Mouse (Mus musculus) stomach, embryonic 15.5 days (tissue): ENCODE data around the gene Soat1. TPM values are rescaled to one million over a fixed set of nuclear protein-coding genes. Genes with fewer than 3 reads are reported as not detected.
"Not testable (repeated sequence)": the region's sequence is repeated elsewhere in the genome, so short reads cannot be mapped to it uniquely, and the experiment has no call there.

Experiments
- ATAC-seq: fragments of 200-750 bp; cut with Nextera tagmentation; 2 replicates; pipeline ENCODE4 v1.8.0; 2017; ENCODE audit warnings: low read depth, moderate number of reproducible peaks, moderate TSS enrichment; ENCODE audit not compliant: insufficient read depth, low FRiP score
- H3K27ac ChIP-seq: fragments of 300-500 bp; sonication (generic); 2 replicates; pipeline ENCODE4 v1.5.1; 2015; ENCODE audit warnings: mild to moderate bottlenecking, inconsistent platforms
- H3K27me3 ChIP-seq: fragments of 300-500 bp; sonication (generic); replicated peaks from 2 replicates; pipeline ENCODE4 v1.6.1; 2015; ENCODE audit warnings: inconsistent platforms
- H3K36me3 ChIP-seq: fragments of 300-500 bp; sonication (generic); 2 replicates; pipeline ENCODE4 v1.6.1; 2015; ENCODE audit warnings: inconsistent platforms
- H3K4me1 ChIP-seq: fragments of 300-500 bp; sonication (generic); 2 replicates; pipeline ENCODE4 v1.6.1; 2015; ENCODE audit warnings: inconsistent platforms
- H3K4me2 ChIP-seq: fragments of 300-500 bp; sonication (generic); 2 replicates; pipeline ENCODE4 v1.6.1; 2015; ENCODE audit warnings: mild to moderate bottlenecking, inconsistent platforms
- H3K4me3 ChIP-seq: fragments of 300-500 bp; sonication (generic); replicated peaks from 2 replicates; pipeline ENCODE4 v1.5.1; 2015; ENCODE audit warnings: inconsistent platforms
- H3K9ac ChIP-seq: fragments of 300-500 bp; sonication (generic); 2 replicates; pipeline ENCODE4 v1.6.1; 2015; ENCODE audit warnings: inconsistent platforms
- H3K9me3 ChIP-seq: fragments of 300-500 bp; sonication (generic); 2 replicates; pipeline ENCODE4 v1.6.1; 2016; ENCODE audit warnings: inconsistent platforms
- WGBS: fragments of 180-500 bp; shearing (Covaris S2); methylation state at CpG from one replicate; pipeline ENCODE4 v1.1.7; 2015; 5-methylcytosine and 5-hydroxymethylcytosine counted together
- polyA plus RNA-seq: library from polyadenylated mRNA; unstranded; fragments of >200 nt; fragmentation: Nextera tagmentation; extraction: Ambion mirVana; gene quantifications from 2 replicates; pipeline ENCODE4 v1.2.1, GENCODE M21; 2015

The Soat1 gene
- polyA plus RNA-seq = 51.5 and 52.8 TPM in 2 replicates

DNA sequence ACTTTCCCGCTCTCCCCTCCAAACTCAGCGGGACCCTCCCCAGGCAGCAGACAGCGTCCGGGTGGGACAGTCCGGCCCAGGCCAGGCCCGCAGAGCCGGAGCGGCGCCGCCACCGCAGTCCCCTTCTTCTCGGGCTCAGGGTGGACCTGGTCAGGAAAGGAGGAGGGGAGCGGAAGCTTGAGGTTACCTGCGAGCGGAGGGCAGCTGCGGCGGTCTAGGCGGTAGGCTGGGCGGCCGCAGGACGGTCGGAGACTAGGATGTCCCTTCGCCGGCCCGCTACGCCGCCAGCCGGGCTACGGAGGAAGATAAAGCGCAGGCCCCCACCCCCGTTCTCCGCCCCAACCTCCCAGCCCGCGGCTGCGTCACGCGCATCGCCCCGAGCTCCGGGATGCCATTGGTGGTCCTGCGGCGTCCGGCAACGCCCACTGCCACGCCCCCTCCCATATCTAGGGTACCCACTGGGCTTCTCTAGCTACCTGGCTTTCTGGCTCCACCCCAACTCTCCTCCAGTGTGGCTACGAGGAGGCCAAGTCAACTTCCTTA, at the start of gene Soat1:
Soat1 (minus strand) TSS at position 371 of the 543 bp plus-strand sequence.
- Histone ChIP-seq H3K4me3 (peak within 1 kb of the TSS; percentile 81), H3K9ac (peak within 1 kb of the TSS; percentile 57), H3K27ac (peak within 1 kb of the TSS; percentile 81), H3K36me3 (0 out of 2 replicates have a peak, but pooled peaks cover 2% of the 10 kb centered on the region), H3K27me3 (no peaks in the 10 kb centered on the region), H3K4me2 (peak within 1 kb of the TSS; percentile 58), H3K9me3 (0 out of 2 replicates have a peak, but pooled peaks cover 5% of the 10 kb centered on the region), H3K4me1 (0 out of 2 replicates have a peak, but pooled peaks cover 6% of the 10 kb centered on the region)
- peak; percentile 93 for ATAC-seq
- under 1% methylated on average over 44 of the region's 46 CpGs for WGBS

DNA sequence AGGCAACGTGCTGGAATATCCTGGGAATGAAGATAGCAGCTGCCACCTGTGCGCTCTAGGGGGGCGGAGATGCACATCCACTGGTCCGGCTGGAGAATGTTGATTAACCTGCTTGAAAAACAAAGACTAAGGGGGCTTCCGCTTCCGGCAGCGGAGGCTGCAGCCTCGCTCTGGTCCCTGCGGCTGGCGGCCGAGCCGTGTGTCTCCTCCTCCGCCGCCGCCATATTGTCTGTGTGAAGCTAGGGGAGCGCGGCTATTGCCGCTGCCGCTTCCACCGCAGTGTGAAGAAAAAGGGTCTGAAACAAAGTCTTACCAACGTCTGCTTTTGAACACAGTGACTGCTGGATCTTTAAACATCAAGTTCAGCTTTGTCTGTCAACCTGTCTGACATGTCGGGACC, 49.7 kb upstream of the Soat1 start, which contains the start of gene Gm10031:
Gm10031 (plus strand) TSS at position 171 of the 400 bp plus-strand sequence.
- H3K4me1 ChIP-seq, H3K36me3 ChIP-seq, H3K4me3 ChIP-seq, H3K4me2 ChIP-seq, H3K9me3 ChIP-seq, H3K27ac ChIP-seq, ATAC-seq, H3K9ac ChIP-seq, H3K27me3 ChIP-seq: not testable (repeated sequence)
- 89% methylated on average over 22 of the region's 22 CpGs for WGBS

DNA sequence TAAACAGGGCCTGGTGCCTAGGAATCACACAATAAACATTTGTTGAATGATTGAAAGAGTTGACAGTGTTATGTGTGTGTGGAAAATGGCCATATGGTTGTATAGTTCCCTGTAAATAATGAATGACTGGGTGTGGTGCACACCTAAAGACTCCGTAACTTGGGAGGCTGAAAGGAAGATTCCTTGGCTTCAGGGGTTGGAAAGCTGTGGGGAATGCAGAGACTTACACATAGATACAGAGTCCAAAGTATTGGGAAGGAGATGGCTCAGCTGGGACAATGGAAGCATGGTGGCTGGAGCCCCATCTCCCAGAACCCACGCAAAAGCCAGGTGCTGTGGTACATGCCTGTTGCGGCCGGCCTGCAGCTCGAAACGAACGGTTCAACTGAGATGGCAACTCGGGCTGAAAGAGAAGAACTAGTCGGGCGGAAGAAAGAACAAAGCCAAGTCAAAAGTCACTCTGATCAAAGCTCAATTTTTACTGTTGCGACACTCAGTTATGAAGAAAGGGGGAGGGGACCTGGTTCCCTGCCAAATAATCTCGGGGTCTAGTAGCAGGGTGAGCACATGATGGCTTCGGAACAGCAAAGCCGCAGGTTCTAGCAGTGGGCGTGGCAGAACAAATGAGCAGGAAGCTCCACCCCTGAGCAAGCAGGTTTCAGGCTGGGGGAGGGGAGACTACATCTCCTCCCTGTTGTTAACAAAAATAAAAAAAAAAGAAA, 47.8 kb upstream of the Soat1 start:
- Histone ChIP-seq H3K27ac (no peak overlapping the region; the same call in 1 of the 2 replicates), H3K4me3 (no peak overlapping the region), H3K4me2 (peak overlapping the region; percentile 34), H3K9ac (no peak overlapping the region), H3K4me1 (no peaks in the 10 kb centered on the region), H3K9me3 (no peaks in the 10 kb centered on the region), H3K36me3 (no peaks in the 10 kb centered on the region), H3K27me3 (no peaks in the 10 kb centered on the region)
- 55% methylated on average over 15 of the region's 15 CpGs for WGBS
- no peak; the same call in 1 of the 2 replicates for ATAC-seq

DNA sequence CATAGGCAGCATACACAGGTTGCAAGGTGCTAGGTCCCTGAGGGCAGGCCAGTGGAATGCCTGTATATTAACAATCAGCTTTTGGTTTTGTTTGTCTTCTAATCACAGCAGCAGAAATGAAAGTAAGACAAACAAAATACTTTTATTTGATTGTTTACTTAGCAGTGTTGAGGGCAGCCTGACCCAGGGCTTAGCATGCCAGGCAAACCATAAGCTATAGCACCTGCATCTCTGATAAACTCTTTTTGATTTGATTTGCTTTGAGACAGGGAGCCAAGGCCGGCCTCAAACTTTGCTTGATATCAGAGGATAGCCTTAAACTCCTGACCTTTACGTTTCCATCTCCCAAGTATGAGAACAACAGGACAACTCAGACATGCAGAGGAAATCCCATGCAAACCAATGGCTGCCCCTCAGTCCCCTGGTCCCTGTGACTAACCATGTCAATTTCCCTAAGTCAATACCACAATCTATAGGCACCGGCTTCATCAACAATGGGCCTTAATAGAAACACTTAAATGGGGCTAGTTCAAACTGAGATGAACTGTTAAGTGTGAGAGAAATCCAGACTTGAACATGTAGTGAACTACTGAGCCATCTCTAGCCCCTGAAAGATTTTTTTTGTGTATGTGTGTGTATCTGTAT, 46.1 kb upstream of the Soat1 start:
- Histone ChIP-seq H3K4me3 (no peak overlapping the region), H3K9me3 (no peaks in the 10 kb centered on the region), H3K4me2 (no peak overlapping the region), H3K9ac (no peak overlapping the region), H3K27ac (no peak overlapping the region), H3K27me3 (no peaks in the 10 kb centered on the region), H3K4me1 (no peaks in the 10 kb centered on the region), H3K36me3 (no peaks in the 10 kb centered on the region)
- peak; percentile 65; the same call in 1 of the 2 replicates for ATAC-seq
- 55% methylated on average over 3 of the region's 3 CpGs for WGBS

DNA sequence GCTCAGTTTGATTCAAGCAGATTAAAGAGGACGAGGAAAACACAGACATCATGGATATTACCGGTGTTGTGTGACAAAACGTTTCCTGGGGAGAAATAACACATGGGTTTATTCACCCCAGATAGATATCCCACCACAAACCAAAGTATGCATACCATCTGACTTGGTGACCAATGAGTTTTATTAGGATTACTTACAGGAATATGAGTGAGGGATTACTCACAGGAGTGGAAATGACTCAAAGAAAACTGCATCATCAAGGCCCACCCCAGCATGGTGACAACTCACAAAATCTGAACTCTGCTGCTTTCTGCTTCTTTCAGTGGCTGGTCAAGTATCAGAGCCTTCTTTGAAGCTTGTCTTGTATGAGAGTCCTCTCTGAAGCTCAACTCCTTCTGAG, 33.6 kb upstream of the Soat1 start:
- Histone ChIP-seq H3K9ac (no peak overlapping the region), H3K4me3 (no peak overlapping the region), H3K4me1 (no peaks in the 10 kb centered on the region), H3K36me3 (no peaks in the 10 kb centered on the region), H3K4me2 (no peak overlapping the region), H3K27ac (no peak overlapping the region), H3K9me3 (no peaks in the 10 kb centered on the region), H3K27me3 (no peaks in the 10 kb centered on the region)
- no peak for ATAC-seq
- 86% methylated on average over 3 of the region's 3 CpGs for WGBS

DNA sequence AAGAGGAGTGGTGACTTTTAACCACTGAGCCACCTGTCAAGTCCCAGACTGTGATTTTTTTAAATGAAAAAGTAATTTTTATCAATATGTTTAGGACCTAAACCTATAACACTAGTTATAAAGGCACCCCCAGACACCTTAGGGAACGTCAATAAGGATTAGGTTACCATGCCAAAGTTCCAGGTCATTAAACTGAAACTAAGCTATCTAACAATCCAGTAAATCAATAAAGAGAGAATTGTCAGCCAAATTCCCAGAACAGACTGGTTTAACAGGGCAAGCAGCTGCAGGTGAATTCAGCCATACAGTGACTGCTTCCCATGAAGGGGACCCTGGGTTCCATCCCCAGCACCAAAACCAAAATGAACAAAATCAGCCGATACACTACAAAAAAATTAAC, 31.8 kb upstream of the Soat1 start:
- H3K4me1 ChIP-seq = no peaks in the 10 kb centered on the region
- H3K9ac ChIP-seq = no peak overlapping the region
- no peaks in the 10 kb centered on the region for H3K9me3 ChIP-seq
- H3K27ac ChIP-seq = no peak overlapping the region
- 68% methylated on average over 2 of the region's 2 CpGs for WGBS
- no peak for ATAC-seq
- no peak overlapping the region for H3K4me3 ChIP-seq
- H3K27me3 ChIP-seq = no peaks in the 10 kb centered on the region
- H3K36me3 ChIP-seq = no peaks in the 10 kb centered on the region
- H3K4me2 ChIP-seq = no peak overlapping the region

DNA sequence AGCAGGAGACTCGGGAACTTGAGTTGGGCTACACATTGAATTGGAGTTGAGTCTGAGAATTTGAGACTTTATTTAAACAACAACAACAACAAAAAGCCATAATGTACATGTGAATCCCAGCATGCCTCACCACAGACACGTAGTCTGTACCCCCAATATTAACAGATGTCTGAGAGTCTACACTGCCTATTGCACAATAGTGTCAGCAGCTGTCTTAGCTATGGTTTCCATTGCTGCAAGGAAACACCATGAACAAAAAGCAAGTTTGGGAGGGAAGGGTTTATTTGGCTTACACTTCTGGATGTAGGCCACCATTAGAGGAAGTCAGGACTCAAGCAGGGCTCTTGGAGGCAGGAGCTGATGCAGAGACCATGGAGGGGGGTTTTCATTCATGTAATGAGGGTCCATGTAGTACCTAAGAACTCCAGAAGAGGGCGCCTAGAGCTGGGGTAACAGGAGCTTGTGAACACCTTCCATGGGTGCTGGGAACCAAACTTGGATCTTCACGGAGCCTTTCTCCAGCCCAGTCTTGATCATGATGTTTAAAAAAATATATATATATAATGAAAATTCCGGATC, 30.9 kb upstream of the Soat1 start:
- Histone ChIP-seq H3K4me2 (no peak overlapping the region), H3K4me3 (no peak overlapping the region), H3K27ac (no peak overlapping the region), H3K9ac (no peak overlapping the region), H3K4me1 (no peaks in the 10 kb centered on the region), H3K36me3 (no peaks in the 10 kb centered on the region), H3K27me3 (no peaks in the 10 kb centered on the region), H3K9me3 (no peaks in the 10 kb centered on the region)
- 73% methylated on average over 5 of the region's 5 CpGs for WGBS
- no peak for ATAC-seq

DNA sequence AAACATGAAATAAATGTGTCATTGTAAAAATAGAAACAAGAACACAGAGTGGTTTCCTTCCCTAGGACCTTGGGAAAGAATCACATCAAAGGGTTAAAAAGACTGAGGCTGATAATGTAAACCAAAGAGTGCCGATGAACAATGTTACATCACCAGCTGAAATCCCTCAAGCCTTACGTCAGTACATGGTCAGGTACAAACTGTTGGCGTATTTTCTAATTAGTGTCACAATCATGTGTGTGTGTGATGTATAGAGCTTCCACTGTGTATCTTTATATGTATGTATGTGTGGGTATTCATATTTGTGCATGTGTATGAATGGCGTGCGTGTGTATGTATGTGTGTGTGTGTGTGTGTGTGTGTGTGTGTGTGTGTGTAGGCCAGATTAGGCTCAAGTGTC, 22.8 kb upstream of the Soat1 start:
- Histone ChIP-seq H3K27ac (no peak overlapping the region), H3K4me3 (no peak overlapping the region), H3K36me3 (no peaks in the 10 kb centered on the region), H3K27me3 (no peaks in the 10 kb centered on the region), H3K9ac (no peak overlapping the region), H3K4me1 (no peaks in the 10 kb centered on the region), H3K4me2 (no peak overlapping the region), H3K9me3 (no peaks in the 10 kb centered on the region)
- WGBS = 48% methylated on average over 5 of the region's 5 CpGs
- ATAC-seq = no peak

DNA sequence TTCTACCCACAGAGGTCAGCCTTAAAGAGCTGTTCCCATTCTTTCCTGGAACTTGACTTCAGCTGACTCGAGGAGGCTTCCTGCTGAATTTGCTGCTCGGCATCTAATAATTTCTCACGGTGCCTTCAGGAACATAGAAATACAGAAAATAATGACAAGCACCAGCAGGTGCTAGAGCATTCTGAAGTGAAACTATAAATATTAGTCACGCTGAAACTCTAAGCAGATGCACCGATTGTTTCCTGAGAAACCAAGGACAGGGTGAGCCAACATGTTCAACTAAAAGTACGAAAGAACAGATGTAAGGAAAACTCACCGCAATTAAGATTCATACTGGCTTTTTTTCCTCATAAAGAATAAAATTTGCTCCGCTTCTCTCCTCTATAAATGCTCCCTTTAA, 20.9 kb upstream of the Soat1 start:
- Histone ChIP-seq H3K9ac (no peak overlapping the region), H3K36me3 (no peaks in the 10 kb centered on the region), H3K27ac (no peak overlapping the region), H3K4me1 (no peaks in the 10 kb centered on the region), H3K4me2 (no peak overlapping the region), H3K9me3 (no peaks in the 10 kb centered on the region), H3K27me3 (no peaks in the 10 kb centered on the region), H3K4me3 (no peak overlapping the region)
- 80% methylated on average over 8 of the region's 8 CpGs for WGBS
- ATAC-seq = no peak

DNA sequence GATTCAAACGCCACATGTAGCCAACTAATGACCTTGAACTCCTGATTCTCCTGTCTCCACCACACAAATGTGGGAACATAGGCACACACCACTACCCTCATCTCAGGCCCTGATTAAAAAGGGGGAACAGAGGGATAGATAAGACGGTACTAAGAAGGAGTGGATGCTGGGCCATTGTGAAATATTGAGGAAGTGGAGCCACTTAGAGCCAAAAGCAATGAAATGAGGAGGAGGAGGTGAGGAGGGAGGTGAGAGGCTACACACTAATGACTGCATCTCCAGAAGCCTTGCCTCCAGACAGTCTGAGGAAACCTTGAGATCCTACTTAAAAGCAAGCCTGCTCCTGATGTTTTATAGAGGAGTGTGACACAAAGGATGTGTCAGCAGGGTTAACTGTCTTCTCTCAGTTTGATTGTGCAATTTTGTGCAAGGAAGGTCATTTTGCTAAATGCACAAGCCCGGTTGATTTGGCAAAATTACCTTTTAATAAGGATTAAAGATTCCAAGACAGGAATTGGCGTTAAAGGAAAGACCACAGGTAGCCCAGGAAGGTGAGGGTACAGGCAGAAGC, 17.2 kb upstream of the Soat1 start:
- 69% methylated on average over 4 of the region's 4 CpGs for WGBS
- no peak overlapping the region for H3K9ac ChIP-seq
- no peak for ATAC-seq
- H3K9me3 ChIP-seq = no peaks in the 10 kb centered on the region
- H3K27me3 ChIP-seq = no peaks in the 10 kb centered on the region
- H3K4me1 ChIP-seq = no peaks in the 10 kb centered on the region
- H3K36me3 ChIP-seq = no peaks in the 10 kb centered on the region
- H3K4me3 ChIP-seq = no peak overlapping the region
- H3K4me2 ChIP-seq = no peak overlapping the region
- no peak overlapping the region for H3K27ac ChIP-seq

DNA sequence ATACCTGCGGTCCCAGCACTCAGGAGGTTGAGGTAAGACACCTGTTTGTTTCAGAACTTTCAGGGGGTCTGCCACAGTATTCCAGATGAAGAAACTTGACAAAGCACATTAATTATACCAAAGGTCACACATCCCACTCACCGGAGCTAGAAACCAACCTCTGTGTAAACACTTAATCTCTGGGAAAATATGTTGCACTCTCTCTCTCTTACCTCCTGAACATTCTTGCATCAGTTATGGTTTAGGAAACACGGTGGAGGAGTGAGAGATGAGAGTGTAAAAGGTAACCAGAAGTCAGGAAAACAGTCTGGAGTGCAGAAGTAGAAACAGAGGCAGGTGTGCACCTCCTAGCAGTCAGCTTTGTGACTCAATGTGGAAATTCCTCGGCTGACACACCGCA, 13.9 kb upstream of the Soat1 start:
- ATAC-seq = no peak
- no peak overlapping the region for H3K9ac ChIP-seq
- WGBS = 59% methylated on average over 5 of the region's 5 CpGs
- no peaks in the 10 kb centered on the region for H3K36me3 ChIP-seq
- H3K4me3 ChIP-seq = no peak overlapping the region
- H3K4me2 ChIP-seq = no peak overlapping the region
- H3K27me3 ChIP-seq = no peaks in the 10 kb centered on the region
- H3K9me3 ChIP-seq = no peaks in the 10 kb centered on the region
- H3K4me1 ChIP-seq = no peaks in the 10 kb centered on the region
- H3K27ac ChIP-seq = no peak overlapping the region

DNA sequence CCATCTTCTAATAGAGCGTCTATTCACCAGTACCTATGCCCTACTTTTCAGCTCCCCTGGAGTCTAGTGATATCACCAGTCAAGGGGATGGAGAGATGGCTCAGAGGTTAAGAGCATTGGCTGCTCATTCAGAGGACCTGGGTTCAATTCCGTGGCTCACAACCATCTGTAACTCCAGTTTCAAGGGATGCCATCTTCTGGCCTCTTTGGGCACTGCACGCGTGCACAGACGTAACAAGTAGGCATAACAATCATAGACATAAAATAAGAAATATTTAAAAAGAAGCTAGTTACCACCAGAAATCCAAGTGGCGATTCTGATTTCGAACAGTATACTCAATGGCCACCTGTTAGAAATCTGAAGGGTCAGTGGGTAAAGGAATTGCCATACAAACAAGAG, 13.4 kb upstream of the Soat1 start:
- no peaks in the 10 kb centered on the region for H3K36me3 ChIP-seq
- 94% methylated on average over 7 of the region's 7 CpGs for WGBS

More for the DNA sequence above, 13.4 kb upstream of the Soat1 start:
- H3K4me1 ChIP-seq = no peaks in the 10 kb centered on the region
- ATAC-seq = no peak
- H3K4me2 ChIP-seq = no peak overlapping the region
- no peaks in the 10 kb centered on the region for H3K9me3 ChIP-seq
- H3K4me3 ChIP-seq = no peak overlapping the region
- H3K27ac ChIP-seq = no peak overlapping the region
- no peak overlapping the region for H3K9ac ChIP-seq
- H3K27me3 ChIP-seq = no peaks in the 10 kb centered on the region
